Mouse (Mus musculus) hindbrain, embryonic 10.5 days (tissue): ENCODE data around the gene Gm11116. TPM values are rescaled to one million over a fixed set of nuclear protein-coding genes. Genes with fewer than 3 reads are reported as not detected.
"Not testable (repeated sequence)": the region's sequence is repeated elsewhere in the genome, so short reads cannot be mapped to it uniquely, and the experiment has no call there.

ENCODE experiments used
- DNase-seq: peaks from one replicate; pipeline ENCODE4 v3.0.0-alpha.2; 2017; ENCODE audit warnings: low spot score
- H3K27ac ChIP-seq: fragments of 300-500 bp; sonication (generic); 2 replicates; pipeline ENCODE4 v1.5.1; 2016; ENCODE audit warnings: mild to moderate bottlenecking, moderate library complexity
- H3K27me3 ChIP-seq: fragments of 300-500 bp; sonication (generic); 2 replicates; pipeline ENCODE4 v1.6.1; 2016; ENCODE audit warnings: mild to moderate bottlenecking; ENCODE audit not compliant: poor library complexity, insufficient read depth, severe bottlenecking
- H3K36me3 ChIP-seq: fragments of 300-500 bp; sonication (generic); 2 replicates; pipeline ENCODE4 v1.6.1; 2016; ENCODE audit warnings: mild to moderate bottlenecking, moderate library complexity
- H3K4me1 ChIP-seq: fragments of 300-500 bp; sonication (generic); replicated peaks from 2 replicates; pipeline ENCODE4 v1.6.1; 2016; ENCODE audit warnings: mild to moderate bottlenecking
- H3K4me3 ChIP-seq: fragments of 300-500 bp; sonication (generic); 2 replicates; pipeline ENCODE4 v1.5.1; 2016; ENCODE audit warnings: mild to moderate bottlenecking, moderate library complexity
- H3K9me3 ChIP-seq: fragments of 300-500 bp; sonication (generic); 2 replicates; pipeline ENCODE4 v1.6.1; 2016; ENCODE audit warnings: mild to moderate bottlenecking, moderate library complexity
- WGBS: fragments of 180-500 bp; shearing (Covaris S2); methylation state at CpG from one replicate; pipeline ENCODE4 v1.1.7; 2016; 5-methylcytosine and 5-hydroxymethylcytosine counted together
- polyA plus RNA-seq: library from polyadenylated mRNA; unstranded; fragments of >200 nt; fragmentation: Nextera tagmentation; extraction: Ambion mirVana; gene quantifications from 2 replicates; pipeline ENCODE4 v1.2.1, GENCODE M21; 2016

Gene Gm11116
- not detected in 2 replicates for polyA plus RNA-seq

GRCm38 (mm10) chr5:88111430-88111829 lies at the start of gene Gm11116:
Gene Gm11116 (minus strand): TSS chr5:88111530.
- H3K4me3 ChIP-seq, result no peak within 1 kb of the TSS
- no peaks in the 10 kb centered on the region for H3K4me1 ChIP-seq
- no peaks in the 10 kb centered on the region for H3K27me3 ChIP-seq
- no peak within 1 kb of the TSS for H3K27ac ChIP-seq
- 76% methylated on average over 1 of the region's 1 CpGs for WGBS
- DNase-seq, result no peak
- no peaks in the 10 kb centered on the region for H3K9me3 ChIP-seq
- H3K36me3 ChIP-seq, result no peaks in the 10 kb centered on the region

- Histone ChIP-seq H3K9me3 (no peaks in the 10 kb centered on the region), H3K4me1 (no peaks in the 10 kb centered on the region), H3K27me3 (no peaks in the 10 kb centered on the region), H3K36me3 (no peaks in the 10 kb centered on the region), H3K4me3 (no peak within 1 kb of the TSS), H3K27ac (no peak within 1 kb of the TSS)
- DNase-seq, result no peak
Measured at GRCm38 (mm10) chr5:88153999-88154398, 42.7 kb upstream of the Gm11116 start, which contains the start of gene Gm11115. Gene Gm11115 (minus strand): TSS chr5:88154099.

GRCm38 (mm10) chr5:88086256-88086655 lies 25.1 kb downstream of the Gm11116 start, which contains the start of gene Smr2:
Gene Smr2 (plus strand): TSS chr5:88086556.
- H3K4me1 ChIP-seq, H3K36me3 ChIP-seq, H3K9me3 ChIP-seq: not testable (repeated sequence)

More at GRCm38 (mm10) chr5:88086256-88086655, 25.1 kb downstream of the Gm11116 start, which contains the start of gene Smr2:
- not testable (repeated sequence) for H3K27me3 ChIP-seq, DNase-seq, H3K27ac ChIP-seq, H3K4me3 ChIP-seq

Other genes starting within 250 kb of the Gm11116 start
- not detected in 2 replicates for gene Odam, start 226.5 kb downstream of the Gm11116 start, polyA plus RNA-seq
- gene Csn3, start 186.0 kb downstream of the Gm11116 start, polyA plus RNA-seq, result 0.26 and 0.66 TPM in 2 replicates
- not detected in 2 replicates for gene 2310003L06Rik, start 142.1 kb downstream of the Gm11116 start, polyA plus RNA-seq
- gene Gm28434, start 142.0 kb downstream of the Gm11116 start, polyA plus RNA-seq, result not detected in 2 replicates
- not detected in 2 replicates for gene Cabs1, start 132.1 kb downstream of the Gm11116 start, polyA plus RNA-seq
- gene Smr3a, start 109.0 kb downstream of the Gm11116 start, polyA plus RNA-seq, result not detected in 2 replicates
- not detected in 2 replicates for gene Smr2, start 25.0 kb downstream of the Gm11116 start, polyA plus RNA-seq
- not detected in 2 replicates for gene Gm11115, start 42.6 kb upstream of the Gm11116 start, polyA plus RNA-seq
- not detected in 2 replicates for gene Gm7714, start 157.4 kb upstream of the Gm11116 start, polyA plus RNA-seq
- not detected in 2 replicates for gene Prol1, start 205.8 kb upstream of the Gm11116 start, polyA plus RNA-seq